Mouse (Mus musculus): Measurements from ENCODE around the gene Kif2a. TPM values are rescaled to one million over a fixed set of nuclear protein-coding genes. Genes with fewer than 3 reads are reported as not detected.

The Kif2a gene
- polyA plus RNA-seq, 1 experiment from 2014 or later = 10.8 TPM

GRCm38 (mm10) chr13:107039493-107039892, 17.6 kb upstream of the Kif2a start:
- peaks cover 19% of the 10 kb centered on the region for H3K4me1 ChIP-seq
- H3K4me3 ChIP-seq = no peak overlapping the region
- no peak overlapping the region for H3K27ac ChIP-seq
- no peak for DNase-seq (ENCODE audit: low spot score)
- no peaks in the 10 kb centered on the region for H3K27me3 ChIP-seq (ENCODE audit: insufficient read depth, poor library complexity, severe bottlenecking)
- 72% methylated on average over 4 of the region's 4 CpGs for WGBS
- no peaks in the 10 kb centered on the region for H3K36me3 ChIP-seq
- no peaks in the 10 kb centered on the region for H3K9me3 ChIP-seq

- Histone ChIP-seq H3K27me3 (ENCODE audit: insufficient read depth, poor library complexity, severe bottlenecking) (no peaks in the 10 kb centered on the region), H3K36me3 (no peaks in the 10 kb centered on the region), H3K9me3 (no peaks in the 10 kb centered on the region), H3K4me3 (no peak overlapping the region), H3K27ac (no peak overlapping the region), H3K4me1 (peaks cover 19% of the 10 kb centered on the region)
- no peak for DNase-seq (ENCODE audit: low spot score)
- WGBS = 55% methylated on average over 2 of the region's 2 CpGs
Measured at GRCm38 (mm10) chr13:107038346-107038745, 16.4 kb upstream of the Kif2a start.

GRCm38 (mm10) chr13:107035511-107036113, 13.7 kb upstream of the Kif2a start:
- Histone ChIP-seq H3K9me3 (no peaks in the 10 kb centered on the region), H3K4me3 (no peak overlapping the region), H3K27ac (no peak overlapping the region), H3K4me1 (peaks cover 19% of the 10 kb centered on the region), H3K27me3 (ENCODE audit: insufficient read depth, poor library complexity, severe bottlenecking) (no peaks in the 10 kb centered on the region), H3K36me3 (no peaks in the 10 kb centered on the region)
- 59% methylated on average over 3 of the region's 3 CpGs for WGBS
- no peak for DNase-seq (ENCODE audit: low spot score)

DNA sequence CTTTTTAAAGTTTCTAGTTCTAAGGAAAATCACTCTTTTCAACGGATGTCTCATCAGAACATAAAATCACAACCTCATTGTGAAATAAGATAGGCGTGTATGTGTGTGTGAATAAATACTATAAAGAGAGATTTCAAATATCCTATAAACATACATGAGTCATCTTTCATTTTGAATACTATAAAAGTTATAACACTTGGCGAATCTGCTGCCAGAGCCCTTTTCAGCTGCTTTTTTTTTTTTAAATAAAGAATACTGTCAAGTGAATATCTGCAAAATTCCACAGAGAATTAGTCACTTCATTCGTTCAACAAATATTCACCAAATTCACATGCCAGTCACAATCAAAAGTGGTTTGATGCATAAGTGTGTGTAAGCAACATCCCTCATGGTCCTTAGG, 13.2 kb upstream of the Kif2a start:
- H3K27me3 ChIP-seq (ENCODE audit: insufficient read depth, poor library complexity, severe bottlenecking) = no peaks in the 10 kb centered on the region
- H3K4me3 ChIP-seq = no peak overlapping the region
- no peak for DNase-seq (ENCODE audit: low spot score)
- WGBS = 86% methylated on average over 4 of the region's 4 CpGs
- H3K4me1 ChIP-seq = peaks cover 19% of the 10 kb centered on the region
- H3K27ac ChIP-seq = no peak overlapping the region
- H3K36me3 ChIP-seq = no peaks in the 10 kb centered on the region
- no peaks in the 10 kb centered on the region for H3K9me3 ChIP-seq

GRCm38 (mm10) chr13:107034028-107034920, 12.3 kb upstream of the Kif2a start:
- no peak overlapping the region for H3K4me3 ChIP-seq
- DNase-seq (ENCODE audit: low spot score) = no peak
- no peaks in the 10 kb centered on the region for H3K27me3 ChIP-seq (ENCODE audit: insufficient read depth, poor library complexity, severe bottlenecking)
- no peaks in the 10 kb centered on the region for H3K36me3 ChIP-seq
- 50% methylated on average over 1 of the region's 1 CpGs for WGBS
- no peaks in the 10 kb centered on the region for H3K9me3 ChIP-seq
- H3K4me1 ChIP-seq = peaks cover 19% of the 10 kb centered on the region
- no peak overlapping the region for H3K27ac ChIP-seq

- H3K27ac ChIP-seq = no peak overlapping the region
- no peaks in the 10 kb centered on the region for H3K27me3 ChIP-seq (ENCODE audit: insufficient read depth, poor library complexity, severe bottlenecking)
- peaks cover 7% of the 10 kb centered on the region for H3K4me1 ChIP-seq
- DNase-seq (ENCODE audit: low spot score) = no peak
- no peaks in the 10 kb centered on the region for H3K9me3 ChIP-seq
- no peaks in the 10 kb centered on the region for H3K36me3 ChIP-seq
- no peak overlapping the region for H3K4me3 ChIP-seq
Measured at GRCm38 (mm10) chr13:107031228-107031627, 9.3 kb upstream of the Kif2a start.

DNA sequence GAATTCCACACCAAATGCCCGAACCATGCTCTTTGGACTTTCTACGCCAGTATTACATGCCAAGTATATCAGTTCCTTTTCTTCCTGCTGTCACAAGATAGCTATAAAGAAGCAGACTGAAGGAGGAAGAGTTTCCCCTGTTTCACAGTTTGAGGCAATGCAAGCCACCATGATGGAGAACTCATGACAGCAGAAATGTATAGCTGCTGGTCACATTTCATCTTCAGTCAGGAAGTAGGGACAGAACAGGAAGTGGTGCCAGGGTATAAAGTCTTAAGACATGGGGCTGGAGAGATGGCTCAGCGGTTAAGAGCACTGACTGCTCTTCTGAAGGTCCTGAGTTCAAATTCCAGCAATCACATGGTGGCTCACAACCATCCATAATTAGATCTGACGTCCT, 5.3 kb upstream of the Kif2a start:
- Histone ChIP-seq H3K27me3 (ENCODE audit: insufficient read depth, poor library complexity, severe bottlenecking) (no peaks in the 10 kb centered on the region), H3K4me1 (peaks cover 6% of the 10 kb centered on the region; the same call in 1 of the 2 replicates), H3K9me3 (no peaks in the 10 kb centered on the region), H3K27ac (no peak overlapping the region), H3K4me3 (no peak overlapping the region), H3K36me3 (no peaks in the 10 kb centered on the region)
- WGBS = 85% methylated on average over 4 of the region's 4 CpGs
- no peak for DNase-seq (ENCODE audit: low spot score)

- Histone ChIP-seq H3K36me3 (no peaks in the 10 kb centered on the region), H3K4me3 (no peak overlapping the region), H3K27ac (no peak overlapping the region), H3K4me1 (peaks cover 6% of the 10 kb centered on the region; the same call in 1 of the 2 replicates), H3K27me3 (ENCODE audit: insufficient read depth, poor library complexity, severe bottlenecking) (no peaks in the 10 kb centered on the region), H3K9me3 (no peaks in the 10 kb centered on the region)
- WGBS = 70% methylated on average over 3 of the region's 3 CpGs
- no peak for DNase-seq (ENCODE audit: low spot score)
Measured at GRCm38 (mm10) chr13:107025663-107026062, 3.7 kb upstream of the Kif2a start.

- peak; percentile 82 for DNase-seq (ENCODE audit: low spot score)
- 1% methylated on average over 94 of the region's 97 CpGs for WGBS
- H3K4me3 ChIP-seq = peak overlapping the region; percentile 98
Measured at GRCm38 (mm10) chr13:107022266-107023171, 593 bp upstream of the Kif2a start.

DNA sequence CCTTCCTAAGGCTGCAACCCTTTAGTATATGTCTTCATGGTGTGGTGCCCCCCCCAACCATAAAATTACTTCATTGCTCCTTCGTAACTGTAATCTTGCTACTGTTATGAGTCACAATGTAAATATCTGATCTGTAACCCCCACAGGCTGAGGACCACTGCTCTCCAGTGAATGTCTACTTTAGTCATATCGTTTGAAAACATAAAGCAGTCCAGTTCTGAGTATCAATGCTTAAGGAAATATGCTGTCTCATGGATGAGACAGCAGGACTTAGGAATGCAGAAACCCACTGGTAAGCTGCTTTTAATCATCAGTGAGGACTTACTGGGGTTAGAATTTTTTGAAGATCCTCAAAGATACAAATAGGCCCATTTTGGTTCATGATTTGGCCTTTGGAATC, 2.5 kb downstream of the Kif2a start:
- H3K27ac ChIP-seq = no peak overlapping the region
- DNase-seq (ENCODE audit: low spot score) = no peak
- no peaks in the 10 kb centered on the region for H3K9me3 ChIP-seq
- H3K4me1 ChIP-seq = peaks cover 13% of the 10 kb centered on the region
- peaks cover 7% of the 10 kb centered on the region; the same call in 1 of the 2 replicates for H3K36me3 ChIP-seq
- no peaks in the 10 kb centered on the region for H3K27me3 ChIP-seq (ENCODE audit: insufficient read depth, poor library complexity, severe bottlenecking)
- no peak overlapping the region for H3K4me3 ChIP-seq
- WGBS = 60% methylated on average over 2 of the region's 2 CpGs

More at GRCm38 (mm10) chr13:107022266-107023171, 593 bp upstream of the Kif2a start:
- H3K9me3 ChIP-seq = no peaks in the 10 kb centered on the region
- no peaks in the 10 kb centered on the region for H3K36me3 ChIP-seq
- no peaks in the 10 kb centered on the region for H3K27me3 ChIP-seq (ENCODE audit: insufficient read depth, poor library complexity, severe bottlenecking)
- H3K27ac ChIP-seq = peak overlapping the region; percentile 98
- peaks cover 9% of the 10 kb centered on the region for H3K4me1 ChIP-seq

DNA sequence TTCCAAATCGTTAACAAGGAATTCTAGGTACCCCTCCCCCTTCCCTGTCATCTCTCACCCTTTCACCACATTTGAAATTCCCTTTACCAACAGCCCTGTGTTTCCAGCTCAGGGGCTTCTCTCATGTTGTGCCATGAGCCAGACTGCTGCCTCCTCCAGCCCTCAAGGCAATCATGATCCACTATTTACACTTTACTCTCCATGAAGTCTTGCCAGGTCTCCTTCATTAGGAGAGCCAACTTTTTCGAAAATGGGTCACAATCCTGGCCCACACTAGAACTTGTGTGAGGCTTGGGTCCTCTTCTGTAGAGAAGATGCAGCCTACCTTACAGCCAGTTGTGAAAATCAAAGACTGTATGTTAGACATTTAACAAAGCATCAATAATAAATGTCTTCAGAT, 8.0 kb downstream of the Kif2a start:
- Histone ChIP-seq H3K27ac (no peak overlapping the region), H3K36me3 (peaks cover 7% of the 10 kb centered on the region; the same call in 1 of the 2 replicates), H3K9me3 (no peaks in the 10 kb centered on the region), H3K4me3 (no peak overlapping the region), H3K4me1 (peaks cover 17% of the 10 kb centered on the region; the same call in 1 of the 2 replicates), H3K27me3 (ENCODE audit: insufficient read depth, poor library complexity, severe bottlenecking) (no peaks in the 10 kb centered on the region)
- WGBS = 62% methylated on average over 2 of the region's 2 CpGs
- DNase-seq (ENCODE audit: low spot score) = no peak

GRCm38 (mm10) chr13:107011618-107012017, 10.3 kb downstream of the Kif2a start:
- Histone ChIP-seq H3K27ac (no peak overlapping the region), H3K27me3 (ENCODE audit: insufficient read depth, poor library complexity, severe bottlenecking) (no peaks in the 10 kb centered on the region)

More at GRCm38 (mm10) chr13:107011618-107012017, 10.3 kb downstream of the Kif2a start:
- Histone ChIP-seq H3K9me3 (no peaks in the 10 kb centered on the region), H3K36me3 (peaks cover 3% of the 10 kb centered on the region; the same call in 1 of the 2 replicates), H3K4me1 (peaks cover 22% of the 10 kb centered on the region; the same call in 1 of the 2 replicates), H3K4me3 (no peak overlapping the region)
- 75% methylated on average over 2 of the region's 2 CpGs for WGBS
- no peak for DNase-seq (ENCODE audit: low spot score)

All from heart, embryonic 10.5 days (tissue).